Mouse (Mus musculus) left cerebral cortex, adult 11 months (tissue): ENCODE results near the gene Cox17.

Source experiments
- DNase-seq: peaks from one replicate; pipeline ENCODE4 v3.0.0; 2022; ENCODE audit warnings: low spot score

Cox17 gene

GRCm38 (mm10) chr16:38395060-38395730 is 48.4 kb downstream of the Cox17 start:
- DNase-seq = no peak

GRCm38 (mm10) chr16:38396155-38396554 is 49.4 kb downstream of the Cox17 start:
- DNase-seq = no peak

GRCm38 (mm10) chr16:38398266-38398665 is 51.5 kb downstream of the Cox17 start:
- DNase-seq = no peak

GRCm38 (mm10) chr16:38399076-38399475 is 52.3 kb downstream of the Cox17 start:
- no peak for DNase-seq

- no peak for DNase-seq
Measured at GRCm38 (mm10) chr16:38399531-38400231, 52.9 kb downstream of the Cox17 start.

- DNase-seq = no peak
Measured at GRCm38 (mm10) chr16:38400311-38400960, 53.6 kb downstream of the Cox17 start.

GRCm38 (mm10) chr16:38401468-38401867 is 54.7 kb downstream of the Cox17 start:
- no peak for DNase-seq
